Mouse (Mus musculus) kidney, postnatal 36 days (tissue): ENCODE data around the gene Txnip.

Source experiments
- DNase-seq, 2 experiments: peaks; one replicate each; pipeline ENCODE4 v3.0.0; 2021 to 2022; ENCODE audit warnings: mixed read lengths in 2 of 2

The Txnip gene

DNA sequence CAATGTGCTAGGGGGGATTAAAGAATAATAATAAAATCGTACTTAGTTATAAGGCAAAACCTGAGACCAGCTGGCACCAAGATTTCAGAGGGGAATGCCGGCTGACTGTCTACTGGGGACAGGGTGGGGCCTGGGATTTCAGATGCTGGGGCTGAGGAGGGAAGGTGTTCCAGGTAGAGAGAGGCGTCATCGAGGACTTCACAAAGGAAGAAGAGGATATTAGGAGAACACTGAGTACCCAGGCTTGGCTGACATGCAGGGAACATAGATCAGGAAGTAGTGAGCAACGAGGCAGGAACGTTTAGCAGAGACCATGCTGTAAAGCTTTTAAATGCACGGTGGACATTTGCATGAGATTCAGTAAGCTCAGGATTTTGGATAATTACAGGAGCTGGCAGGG, 5.9 kb upstream of the Txnip start:
- peak in 1 of 2 experiments; percentile 10 for DNase-seq

DNA sequence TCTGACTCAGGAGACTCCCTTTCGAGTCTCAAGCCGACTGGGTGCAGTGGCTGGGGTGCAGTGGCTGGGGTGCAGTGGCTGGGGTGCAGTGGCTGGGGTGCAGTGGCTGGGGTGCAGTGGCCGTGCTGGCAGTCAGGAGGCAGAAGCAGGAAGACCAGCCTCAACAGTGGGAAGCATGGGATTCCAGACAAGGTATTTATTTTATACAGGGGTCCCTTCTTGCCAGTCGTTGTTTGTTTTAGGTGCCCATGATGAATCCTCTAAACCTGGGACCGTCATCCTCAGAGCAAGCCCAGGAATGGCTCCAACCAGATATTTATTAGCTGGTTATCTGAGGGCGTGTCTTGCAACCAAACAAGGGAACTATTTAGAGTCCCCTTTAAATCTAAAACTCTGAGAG, 4.2 kb upstream of the Txnip start:
- DNase-seq, result peak in 1 of 2 experiments; percentile 4

DNA sequence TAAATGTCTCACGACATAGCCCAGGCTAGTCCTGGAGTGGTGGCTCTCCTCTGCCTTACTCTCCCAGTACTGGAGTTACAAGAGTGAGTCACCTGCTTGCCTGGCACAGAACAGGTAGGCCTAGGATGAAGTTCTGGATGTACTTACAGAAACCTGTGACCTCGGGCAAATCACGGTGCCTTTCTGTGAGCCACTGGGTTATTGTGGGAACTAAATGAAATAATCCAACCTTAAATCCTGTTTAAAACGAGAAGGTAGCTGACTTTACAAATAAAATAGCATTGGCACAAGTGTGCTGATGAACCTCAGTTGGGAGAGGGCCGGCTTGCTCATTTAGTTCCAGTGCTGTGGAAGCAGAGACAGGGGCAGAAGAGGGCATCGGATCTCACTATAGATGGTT, 3.5 kb upstream of the Txnip start:
- peak in 1 of 2 experiments; percentile 35 for DNase-seq

DNA sequence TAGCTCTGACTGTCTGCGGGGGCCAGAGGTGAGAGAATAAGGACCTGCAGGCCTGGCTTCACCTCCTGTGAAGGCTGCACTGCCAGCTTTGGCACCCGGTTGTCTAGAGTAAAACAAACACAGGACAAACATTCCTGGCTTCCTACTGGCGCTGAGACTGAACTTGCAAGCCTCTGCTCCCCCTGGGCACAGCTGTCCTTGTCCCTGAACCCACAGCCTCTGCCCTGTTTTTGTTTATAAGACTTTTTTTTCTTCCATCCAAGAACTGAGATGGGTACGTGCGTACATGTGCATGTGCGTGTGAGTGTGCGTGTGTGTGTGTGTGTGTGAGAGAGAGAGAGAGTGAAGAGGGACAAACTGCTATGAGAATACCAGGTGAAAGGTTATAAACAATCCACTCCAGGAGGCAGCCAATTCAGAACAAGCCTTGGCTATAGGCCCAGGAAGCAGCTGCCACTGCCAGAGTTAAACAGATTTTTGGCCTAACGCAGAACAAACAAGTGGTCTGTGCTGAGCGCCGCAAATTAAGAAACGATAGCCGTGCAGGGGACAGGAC, 2.6 kb upstream of the Txnip start:
- DNase-seq, result peak; percentile 88 to 95

DNA sequence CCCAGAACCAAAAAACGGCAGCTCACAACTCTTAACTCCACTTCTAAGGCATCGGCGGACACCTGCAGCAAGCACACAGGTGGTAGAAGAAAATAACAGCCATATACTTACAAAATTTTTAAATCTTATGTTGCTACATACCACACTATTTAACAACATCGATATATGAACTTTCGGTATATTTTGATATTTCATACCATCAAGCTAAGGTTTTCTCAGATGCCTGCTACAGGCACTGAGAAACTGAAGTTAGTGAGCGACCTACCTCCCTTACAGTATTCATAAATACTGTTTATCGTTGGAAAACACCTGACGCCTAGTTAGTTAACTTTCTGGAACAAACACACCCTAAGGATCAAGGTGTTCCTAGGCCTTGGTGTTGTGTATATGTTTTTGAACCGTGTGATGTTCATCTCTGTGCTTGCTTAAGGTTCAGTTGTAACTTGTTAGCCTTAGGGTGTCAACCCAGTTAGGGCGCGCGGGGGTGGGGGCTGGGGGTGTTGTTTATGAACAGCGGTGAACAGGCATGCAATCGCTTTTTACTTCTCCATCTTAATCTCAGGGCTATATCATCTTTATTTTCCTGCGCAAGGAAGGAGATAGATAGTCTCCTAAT, 1.6 kb upstream of the Txnip start:
- peak; percentile 10 to 30 for DNase-seq

DNA sequence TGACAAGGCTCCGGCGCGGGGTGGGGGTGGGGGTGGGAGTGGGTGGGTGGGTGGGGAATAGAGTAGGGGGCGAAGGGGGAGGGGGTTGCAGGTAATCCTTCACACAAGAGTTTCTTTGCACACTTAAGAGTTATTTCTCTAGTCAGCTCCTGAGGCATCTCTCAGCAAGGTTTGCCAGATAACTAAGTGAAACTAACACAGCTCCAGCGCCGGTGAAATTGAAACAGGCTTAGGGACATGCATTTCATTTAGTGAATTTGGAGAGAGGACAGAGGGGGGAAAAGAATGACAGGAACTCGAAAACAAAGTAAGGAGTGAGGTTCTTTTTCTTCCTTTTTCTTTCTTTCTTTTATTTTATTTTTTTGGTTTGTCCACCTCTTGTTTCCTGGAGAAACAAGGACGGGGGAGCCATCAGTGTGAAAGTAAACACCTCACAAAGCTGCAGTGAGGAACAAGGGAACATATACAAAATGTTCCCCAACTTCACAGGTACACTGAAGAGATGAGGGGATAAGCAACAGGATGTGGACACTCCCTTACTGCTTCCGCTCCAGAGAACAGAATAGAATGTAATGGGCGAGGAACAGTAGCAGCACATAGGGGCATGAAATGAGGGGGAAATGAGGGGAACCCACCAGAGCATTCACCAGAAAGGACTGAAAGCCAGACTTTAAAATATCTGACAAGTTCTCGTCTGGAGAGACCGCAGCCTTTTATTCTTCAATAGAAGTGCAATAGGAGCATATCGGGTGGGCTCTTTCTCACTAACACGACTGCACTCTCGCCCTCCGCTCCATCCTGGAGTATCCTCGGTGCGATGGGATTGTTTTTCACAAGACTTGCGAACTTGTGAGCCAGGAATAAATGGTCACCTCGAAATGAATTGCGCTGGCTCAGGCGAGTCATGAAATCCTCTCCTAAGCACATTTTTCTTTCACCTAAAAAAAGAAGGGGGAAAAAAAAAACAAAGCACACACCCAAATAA, 814 bp upstream of the Txnip start:
- DNase-seq, result peak; percentile 36 to 43

DNA sequence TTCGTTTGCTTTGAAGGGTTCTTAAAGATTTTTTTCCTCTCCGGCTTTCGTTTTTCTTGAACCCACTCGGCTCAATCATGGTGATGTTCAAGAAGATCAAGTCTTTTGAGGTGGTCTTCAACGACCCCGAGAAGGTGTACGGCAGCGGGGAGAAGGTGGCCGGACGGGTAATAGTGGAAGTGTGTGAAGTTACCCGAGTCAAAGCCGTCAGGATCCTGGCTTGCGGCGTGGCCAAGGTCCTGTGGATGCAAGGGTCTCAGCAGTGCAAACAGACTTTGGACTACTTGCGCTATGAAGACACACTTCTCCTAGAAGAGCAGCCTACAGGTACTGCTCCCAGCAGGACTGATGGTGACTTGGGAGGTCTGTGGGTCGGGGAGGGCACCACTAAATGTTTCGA, 402 bp downstream of the Txnip start:
- peak; percentile 39 to 64 for DNase-seq

DNA sequence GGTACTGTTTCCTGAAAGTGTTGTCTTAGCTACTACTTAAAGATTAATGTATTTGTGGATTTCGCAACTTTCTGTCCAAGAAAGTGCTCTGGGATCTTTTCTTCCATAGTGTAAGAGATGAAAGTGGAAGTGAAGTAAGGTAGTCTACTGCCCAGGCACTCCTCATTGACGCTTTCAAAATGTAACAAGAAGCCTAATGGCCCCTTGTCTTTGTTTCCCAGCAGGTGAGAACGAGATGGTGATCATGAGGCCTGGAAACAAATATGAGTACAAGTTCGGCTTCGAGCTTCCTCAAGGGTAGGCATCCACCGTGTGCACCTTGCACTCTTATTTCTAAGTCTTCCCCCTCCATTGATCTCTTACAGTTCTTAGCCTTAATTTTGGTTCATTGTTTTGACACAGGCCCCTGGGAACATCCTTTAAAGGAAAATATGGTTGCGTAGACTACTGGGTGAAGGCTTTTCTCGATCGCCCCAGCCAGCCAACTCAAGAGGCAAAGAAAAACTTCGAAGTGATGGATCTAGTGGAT, 975 bp downstream of the Txnip start:
- DNase-seq, result peak in 1 of 2 experiments; percentile 8

DNA sequence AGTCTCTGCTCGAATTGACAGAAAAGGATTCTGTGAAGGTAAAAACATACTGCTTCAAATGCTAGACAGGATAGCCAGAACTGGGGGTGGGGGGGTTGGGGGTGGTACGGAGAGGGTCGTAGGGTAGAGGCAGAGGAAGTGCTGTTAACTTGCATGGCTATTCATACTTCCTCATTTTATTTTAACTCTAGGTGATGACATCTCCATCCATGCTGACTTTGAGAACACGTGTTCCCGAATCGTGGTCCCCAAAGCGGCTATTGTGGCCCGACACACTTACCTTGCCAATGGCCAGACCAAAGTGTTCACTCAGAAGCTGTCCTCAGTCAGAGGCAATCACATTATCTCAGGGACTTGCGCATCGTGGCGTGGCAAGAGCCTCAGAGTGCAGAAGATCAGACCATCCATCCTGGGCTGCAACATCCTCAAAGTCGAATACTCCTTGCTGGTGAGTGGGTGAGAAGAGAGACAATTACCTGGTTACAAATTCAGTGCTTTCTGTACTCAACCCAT, 1.7 kb downstream of the Txnip start:
- peak in 1 of 2 experiments; percentile 30 for DNase-seq

DNA sequence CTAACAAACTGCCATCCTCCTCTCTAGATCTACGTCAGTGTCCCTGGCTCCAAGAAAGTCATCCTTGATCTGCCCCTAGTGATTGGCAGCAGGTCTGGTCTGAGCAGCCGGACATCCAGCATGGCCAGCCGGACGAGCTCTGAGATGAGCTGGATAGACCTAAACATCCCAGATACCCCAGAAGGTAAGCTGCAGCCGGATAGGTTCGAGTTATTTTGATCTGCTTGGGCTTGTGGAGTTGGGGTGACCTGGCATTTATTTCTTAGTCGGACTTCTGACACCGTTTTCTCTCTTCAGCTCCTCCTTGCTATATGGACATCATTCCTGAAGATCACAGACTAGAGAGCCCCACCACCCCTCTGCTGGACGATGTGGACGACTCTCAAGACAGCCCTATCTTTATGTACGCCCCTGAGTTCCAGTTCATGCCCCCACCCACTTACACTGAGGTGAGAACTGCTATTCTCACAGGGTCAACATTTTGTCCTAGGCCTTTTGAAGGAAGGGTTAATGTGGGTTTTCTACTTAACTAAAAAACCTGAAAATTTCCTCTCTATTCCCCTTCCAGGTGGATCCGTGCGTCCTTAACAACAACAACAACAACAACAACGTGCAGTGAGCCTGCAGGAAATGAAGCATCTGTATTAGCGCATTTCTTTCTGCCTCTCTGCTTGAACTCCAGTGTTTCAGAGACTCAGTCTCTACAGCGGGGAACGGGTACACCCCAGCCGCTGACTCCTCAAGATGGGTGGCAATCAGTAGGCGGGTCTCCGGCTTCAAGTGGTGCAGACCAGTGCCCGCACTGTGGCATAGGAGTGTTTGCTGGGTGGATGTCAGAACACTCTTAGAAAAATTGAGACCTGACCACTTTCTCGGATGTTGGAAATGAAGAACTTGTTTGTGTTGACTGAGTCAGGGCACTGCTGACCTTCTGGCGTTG, 2.4 kb downstream of the Txnip start:
- peak; percentile 35 to 47 for DNase-seq

DNA sequence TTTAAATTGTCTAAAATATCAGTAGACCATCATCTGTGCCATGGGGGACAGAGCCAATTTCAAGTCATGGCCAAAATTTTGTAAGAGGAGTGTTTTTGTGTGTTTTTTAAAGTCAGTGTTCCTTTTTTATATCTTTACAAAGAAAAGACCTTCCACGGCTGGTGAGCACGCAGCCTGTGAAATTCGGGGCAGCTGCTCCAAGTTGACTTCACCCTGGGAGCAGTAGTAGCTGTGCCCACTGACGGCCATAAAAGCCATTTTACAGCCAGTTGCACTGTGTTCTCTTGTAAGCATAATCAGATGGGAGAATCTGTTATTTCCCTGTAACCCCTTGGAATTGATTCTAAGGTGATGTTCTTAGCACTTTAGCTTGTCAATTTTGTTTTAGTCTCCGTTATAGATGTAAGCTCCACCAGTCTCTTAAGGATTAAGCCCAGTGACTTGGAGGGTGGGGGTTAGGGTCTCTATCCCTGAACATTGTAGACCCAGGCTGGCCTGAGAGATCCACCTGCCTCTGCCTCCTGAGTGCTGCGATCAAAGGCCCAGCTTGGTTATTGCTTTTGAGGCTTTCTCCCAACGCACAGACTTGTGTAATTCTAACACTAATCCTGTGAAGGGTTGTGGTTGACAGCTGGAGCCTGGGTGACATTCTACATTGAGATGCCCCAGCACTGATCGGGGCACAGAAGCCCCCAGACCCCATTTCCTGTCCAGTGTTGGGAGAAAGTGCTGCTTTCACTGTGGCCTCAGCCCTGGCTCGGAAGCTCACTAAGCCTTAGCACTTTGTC, 3.3 kb downstream of the Txnip start:
- peak; percentile 29 to 47 for DNase-seq

DNA sequence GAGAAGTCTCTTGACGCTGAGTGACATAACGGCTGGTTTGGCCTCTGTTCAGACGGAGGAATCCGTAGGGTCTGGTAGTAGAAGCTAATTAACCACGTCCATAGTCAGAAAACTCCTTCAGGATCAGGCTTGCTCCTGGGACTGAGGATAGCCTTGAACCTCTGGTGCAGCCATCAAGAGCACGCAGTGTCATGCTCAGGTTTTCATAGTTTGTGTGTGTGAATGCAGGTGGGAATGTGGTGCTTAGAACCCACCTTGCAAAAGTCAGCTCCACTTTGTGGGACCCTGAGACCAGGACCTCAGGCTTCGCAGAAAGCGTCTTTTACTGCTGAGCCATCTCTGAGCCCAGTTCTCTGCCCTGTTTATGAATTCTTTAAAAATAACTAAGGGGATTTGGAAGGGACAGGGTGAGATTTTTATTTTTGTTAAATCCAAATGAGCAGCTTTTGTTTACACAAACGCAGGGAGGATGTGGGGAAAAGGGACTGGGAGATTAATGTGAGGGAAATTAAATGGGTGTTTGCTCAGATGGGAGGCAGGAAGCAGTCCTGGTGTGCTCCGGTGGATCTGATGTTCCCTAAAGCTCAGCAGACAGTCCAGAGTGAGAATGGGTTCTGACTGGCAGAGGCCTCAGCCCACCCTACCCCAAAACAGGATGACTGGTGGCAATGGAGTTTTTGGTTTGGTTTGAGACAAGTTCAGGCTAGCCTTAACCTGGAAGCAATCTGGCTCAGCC, 4.4 kb downstream of the Txnip start:
- peak; percentile 49 to 74 for DNase-seq

DNA sequence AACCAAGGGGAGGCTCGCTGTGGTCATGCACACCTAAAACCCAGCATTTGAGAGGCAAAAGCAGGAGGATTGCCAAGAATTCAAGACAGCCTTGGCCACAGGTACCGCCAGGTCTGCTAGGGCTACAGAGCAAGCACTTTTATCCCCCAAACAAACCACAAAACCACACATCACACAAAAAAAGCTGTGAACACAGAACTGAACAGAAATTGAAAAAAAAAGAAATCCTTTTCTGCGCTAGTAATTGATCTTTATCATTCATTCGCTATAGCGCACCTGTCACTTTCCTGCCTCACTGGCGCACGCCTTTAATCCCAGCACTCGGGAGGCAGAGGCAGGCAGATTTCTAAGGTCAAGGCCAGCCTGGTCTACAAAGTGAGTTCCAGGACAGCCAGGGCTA, 5.5 kb downstream of the Txnip start:
- peak; percentile 26 to 37 for DNase-seq

DNA sequence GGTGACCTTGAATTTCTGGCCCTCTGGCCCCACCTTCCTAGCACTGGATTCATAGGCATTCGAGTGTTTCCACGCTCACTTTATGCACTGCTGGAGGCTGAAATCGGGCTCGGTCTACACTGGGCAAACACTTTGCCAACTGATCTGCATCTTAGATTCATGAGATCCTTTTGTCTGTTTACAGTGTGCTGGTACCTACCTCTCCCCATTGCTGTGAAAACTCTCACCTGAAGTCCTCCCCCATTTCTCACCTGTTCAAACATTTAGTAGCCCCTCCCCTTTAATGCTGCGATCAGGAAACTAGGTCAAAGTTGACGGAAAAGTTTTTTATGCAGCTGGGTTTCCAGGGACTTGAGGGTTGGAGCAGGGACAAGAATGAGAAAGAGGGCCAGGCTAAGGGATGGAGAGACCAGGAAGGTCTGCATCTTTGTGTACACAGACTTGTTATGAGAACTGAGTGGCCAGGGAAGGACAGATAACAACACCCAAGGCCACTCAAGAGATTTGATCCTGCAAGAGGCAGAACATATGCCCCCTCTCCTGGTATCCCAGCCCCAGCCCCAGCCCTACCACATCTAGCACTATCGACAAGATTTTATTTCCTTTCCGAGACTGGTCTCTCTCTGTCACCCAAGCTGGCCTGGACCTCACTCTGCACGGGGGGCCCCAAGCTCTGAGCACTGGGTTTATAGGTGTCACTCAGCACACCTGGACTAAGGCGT, 6.3 kb downstream of the Txnip start:
- peak; percentile 63 to 73 for DNase-seq

DNA sequence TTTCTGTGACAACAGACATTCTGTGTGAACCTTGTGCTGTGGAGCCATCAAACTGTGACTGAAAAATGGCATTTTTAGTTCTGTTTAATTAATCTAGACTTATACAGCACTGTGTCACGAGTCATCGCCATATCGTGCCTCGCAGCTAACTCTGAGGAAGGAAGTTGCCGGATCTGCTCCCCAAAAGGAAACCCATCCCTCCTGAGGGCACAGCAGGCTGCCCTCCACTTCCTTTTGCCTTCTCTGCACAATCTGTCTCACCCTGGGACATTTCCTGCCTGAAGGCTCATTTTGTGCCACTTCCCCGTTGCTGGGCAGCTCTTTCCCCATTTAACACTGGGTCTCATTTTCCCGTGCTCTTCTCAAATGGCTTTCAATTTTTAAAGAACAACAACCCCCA, 6.9 kb downstream of the Txnip start:
- peak; percentile 62 to 75 for DNase-seq

DNA sequence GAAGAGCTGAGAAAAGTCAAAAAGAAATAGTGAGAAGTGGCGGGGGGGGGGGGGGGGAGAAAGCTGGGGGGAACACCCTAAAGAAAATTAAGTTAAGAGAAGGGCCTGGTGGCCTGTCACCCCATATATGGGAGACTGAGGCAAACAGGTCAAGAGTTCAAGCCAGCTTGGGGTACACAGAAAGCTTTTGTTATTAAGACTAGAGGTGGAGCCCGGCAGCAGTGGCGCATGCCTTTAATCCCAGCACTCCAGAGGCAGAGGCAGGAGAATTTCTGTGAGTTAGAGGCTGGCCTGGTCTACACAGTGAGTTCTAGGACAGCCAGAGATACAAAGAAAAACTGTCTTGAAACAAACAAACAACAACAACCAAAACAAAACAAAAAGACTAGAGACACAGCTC, 7.3 kb downstream of the Txnip start:
- peak in 1 of 2 experiments; percentile 3 for DNase-seq

DNA sequence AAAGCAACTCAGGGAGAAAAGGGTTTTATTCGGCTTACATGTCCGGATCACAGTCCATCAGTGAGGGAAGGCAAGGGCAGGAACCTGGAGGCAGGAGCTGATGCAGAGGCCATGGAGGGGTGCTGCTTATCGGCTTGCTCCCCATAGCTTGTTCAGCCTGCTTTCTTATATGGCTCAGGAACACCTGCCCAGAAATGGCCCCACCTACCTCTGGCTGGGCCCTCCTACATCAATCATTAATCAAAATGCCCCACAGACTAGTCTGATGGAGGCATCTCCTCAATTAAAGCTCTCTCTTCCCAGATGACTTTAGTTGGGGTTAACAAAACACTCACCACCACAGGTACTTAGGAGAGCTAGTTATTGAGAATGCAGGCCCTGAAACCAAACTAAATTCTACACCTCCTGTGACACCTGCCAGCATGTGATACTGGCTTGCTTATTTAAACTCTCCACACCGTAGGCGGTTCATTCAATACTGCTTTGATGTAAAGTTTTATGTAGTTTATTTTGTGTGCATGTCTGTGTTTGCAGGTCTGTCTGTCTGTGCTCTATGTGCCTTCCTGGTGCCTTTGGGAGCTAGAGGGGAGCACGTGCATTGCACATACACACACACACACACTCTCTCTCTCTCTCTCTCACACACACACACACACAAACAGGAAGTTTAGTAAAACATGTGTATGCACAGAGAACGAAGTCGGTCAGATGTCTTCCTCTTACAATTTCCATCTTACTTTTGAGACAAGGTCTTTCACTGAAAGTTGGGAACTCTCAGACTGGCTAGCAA, 9.1 kb downstream of the Txnip start:
- DNase-seq, result peak; percentile 75 to 81

DNA sequence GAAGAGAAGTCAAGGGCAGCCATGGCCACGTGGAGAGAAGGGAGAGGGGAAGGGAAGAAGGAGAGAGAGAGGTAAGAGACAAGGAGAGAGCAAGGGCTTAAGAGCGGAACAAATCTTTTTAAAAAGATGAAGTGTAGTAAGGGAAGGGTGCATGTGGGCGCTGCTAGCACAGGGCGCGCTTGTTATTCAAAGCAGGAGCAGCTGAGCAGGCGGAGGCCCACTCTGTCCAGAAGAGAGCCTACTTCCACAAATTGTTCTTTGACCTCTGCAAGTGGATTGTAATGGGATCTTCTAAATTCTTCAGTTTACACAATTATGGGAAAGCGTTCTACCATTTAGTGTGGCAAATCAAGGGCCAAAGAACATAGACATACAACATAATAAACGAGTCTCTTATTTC, 10.8 kb downstream of the Txnip start:
- peak; percentile 41 to 49 for DNase-seq

DNA sequence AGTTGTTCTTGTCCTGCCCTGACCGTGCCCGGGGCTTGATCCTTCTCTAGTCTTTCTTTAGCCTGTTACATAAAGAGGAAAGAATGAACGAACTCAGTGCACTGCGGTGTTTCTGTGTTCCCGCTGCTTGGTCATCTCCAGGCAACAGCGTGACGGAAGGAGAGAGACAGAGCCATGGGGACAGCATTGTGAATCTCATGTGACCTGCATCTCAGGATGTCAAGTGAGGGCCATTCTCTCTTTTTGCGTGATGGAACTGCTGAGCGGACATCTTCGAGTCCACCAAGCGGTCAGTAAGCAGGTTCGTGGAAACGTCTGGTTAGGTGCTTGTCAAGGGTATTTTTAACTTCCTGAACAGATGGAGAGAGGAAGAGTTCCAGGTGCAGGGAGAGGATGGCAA, 11.7 kb downstream of the Txnip start:
- DNase-seq, result peak; percentile 32 to 40
